Mouse (Mus musculus): ENCODE data around the gene Smap1.
A peak's percentile ranks its signal among the peaks of the same experiment; 100 is the strongest.
"Not testable (repeated sequence)": the region's sequence is repeated elsewhere in the genome, so short reads cannot be mapped to it uniquely, and the experiment has no call there.

The Smap1 gene

DNA sequence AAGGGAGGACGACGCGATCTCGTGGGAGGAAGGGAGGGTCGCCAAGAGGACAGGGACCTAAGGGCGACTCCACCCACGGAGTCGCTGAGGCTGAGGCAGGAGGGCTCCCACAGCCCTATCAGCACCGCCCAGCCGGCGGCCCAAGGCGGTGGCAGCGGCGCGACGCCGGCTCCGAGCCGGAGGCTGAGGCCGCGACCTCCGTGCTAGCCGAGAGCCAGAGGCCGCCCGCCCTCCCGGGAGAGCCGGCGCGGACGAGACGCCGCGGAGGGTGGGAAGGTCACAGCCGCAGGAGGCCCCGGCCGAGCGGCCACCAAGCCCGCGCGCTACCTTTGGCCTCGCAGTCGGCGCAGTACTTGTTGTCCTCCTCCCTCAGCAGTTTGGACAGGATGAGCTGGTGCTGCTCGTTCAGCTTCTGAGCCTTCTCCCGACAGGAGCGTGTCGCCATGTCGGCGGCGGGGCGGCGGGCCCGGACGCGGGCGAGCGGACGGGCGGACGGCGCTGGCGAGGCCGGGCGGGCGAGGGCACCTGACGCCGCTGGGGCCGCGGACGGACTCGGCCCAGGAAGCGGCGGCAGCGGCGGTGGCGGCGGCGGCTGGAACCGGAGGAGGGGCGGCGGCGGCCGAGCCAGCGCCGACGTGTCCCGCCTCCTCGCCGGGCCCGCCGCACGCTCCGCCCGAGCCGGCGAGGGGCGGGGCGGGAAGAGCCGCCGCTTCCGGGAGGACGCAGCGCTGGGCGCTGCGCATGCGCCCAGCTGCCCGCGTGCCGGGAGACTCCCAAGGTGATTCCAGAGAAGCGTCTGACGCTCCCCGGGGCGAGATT, at the start of gene Smap1:
Gene Smap1, minus strand, starts transcription at position 607 of the 819 bp plus-strand sequence.
- peak in 1 of 2 experiments; percentile 66 for DNase-seq (ENCODE audit: low spot score in 2 of 2)

DNA sequence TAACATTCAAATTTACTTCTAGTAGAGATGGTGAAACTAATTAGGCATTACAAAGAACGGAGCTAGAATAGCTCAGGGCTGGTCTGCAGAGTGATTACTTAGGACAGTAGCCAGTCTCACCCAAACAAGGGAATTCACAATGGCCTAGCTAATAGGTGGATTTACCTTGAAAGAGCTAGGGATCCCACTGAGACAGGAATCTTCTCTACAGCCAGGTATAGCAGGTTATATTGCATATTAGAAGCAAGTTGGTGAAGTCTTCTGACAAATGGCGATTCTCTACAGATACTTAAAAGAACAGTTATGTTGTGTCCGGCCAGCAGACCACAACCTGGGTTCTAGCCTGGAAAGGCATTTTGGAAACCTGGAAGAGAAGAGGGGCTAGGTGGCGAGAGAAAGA, 49.0 kb upstream of the Smap1 start:
- not testable (repeated sequence) for DNase-seq (ENCODE audit: low spot score in 2 of 2)

DNA sequence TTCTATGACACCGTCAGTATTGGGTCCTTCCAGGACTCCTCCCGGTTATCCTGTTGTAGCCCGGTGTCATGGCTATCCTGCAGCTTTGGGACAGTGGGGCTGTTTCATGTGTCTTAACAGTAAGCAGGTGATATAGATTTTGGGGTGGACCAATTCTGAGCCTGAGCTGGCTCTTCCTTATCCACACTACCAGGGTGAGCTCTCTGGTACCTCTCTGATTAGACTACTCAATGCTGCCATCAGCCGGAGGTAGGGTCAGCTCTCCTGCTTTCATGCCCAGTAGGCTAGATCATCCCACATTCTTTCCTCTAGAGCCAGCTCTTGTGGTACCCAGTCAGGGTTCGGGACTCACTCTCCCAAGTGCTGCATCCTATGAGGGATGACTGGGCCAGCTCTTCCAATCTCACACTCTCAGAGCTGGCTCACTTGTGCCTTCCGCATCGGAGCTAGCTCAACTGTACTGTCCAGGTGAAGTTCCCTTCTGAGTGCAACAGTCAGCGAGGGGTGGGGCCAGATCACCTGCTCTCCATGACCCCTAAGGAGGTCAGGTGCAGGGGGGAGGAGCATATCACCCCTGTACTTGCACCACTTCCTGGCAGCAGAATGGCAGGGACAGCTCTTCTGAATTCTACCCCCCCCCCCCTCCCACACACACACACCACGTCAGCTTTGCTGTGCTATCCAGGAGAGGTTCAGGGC, 46.1 kb upstream of the Smap1 start:
- no peak for DNase-seq (ENCODE audit: low spot score in 2 of 2)

DNA sequence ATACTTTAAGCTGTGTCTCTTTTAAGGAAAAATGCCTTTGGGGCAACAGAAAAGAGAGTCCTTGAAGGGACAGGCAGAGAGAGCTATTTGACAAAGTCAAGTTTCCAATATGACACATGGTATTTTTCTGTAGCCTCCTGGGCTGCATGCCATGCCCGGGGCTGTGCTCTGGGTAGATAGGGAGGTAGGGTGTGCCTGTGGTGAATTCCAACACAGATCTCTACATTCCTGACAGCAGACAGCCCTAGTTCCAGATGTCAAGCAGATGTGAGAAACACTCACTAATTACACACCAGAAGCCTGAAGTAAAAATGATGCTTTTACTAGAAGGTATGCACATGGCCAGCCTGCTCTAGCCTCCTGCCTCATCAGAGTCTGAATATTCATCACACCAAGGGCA, 44.1 kb upstream of the Smap1 start:
- no peak for DNase-seq (ENCODE audit: low spot score in 2 of 2)

- no peak for DNase-seq (ENCODE audit: low spot score in 2 of 2)
These were observed 37.3 kb upstream of the Smap1 start for GRCm38 (mm10) chr1:23959415-23959732.

DNA sequence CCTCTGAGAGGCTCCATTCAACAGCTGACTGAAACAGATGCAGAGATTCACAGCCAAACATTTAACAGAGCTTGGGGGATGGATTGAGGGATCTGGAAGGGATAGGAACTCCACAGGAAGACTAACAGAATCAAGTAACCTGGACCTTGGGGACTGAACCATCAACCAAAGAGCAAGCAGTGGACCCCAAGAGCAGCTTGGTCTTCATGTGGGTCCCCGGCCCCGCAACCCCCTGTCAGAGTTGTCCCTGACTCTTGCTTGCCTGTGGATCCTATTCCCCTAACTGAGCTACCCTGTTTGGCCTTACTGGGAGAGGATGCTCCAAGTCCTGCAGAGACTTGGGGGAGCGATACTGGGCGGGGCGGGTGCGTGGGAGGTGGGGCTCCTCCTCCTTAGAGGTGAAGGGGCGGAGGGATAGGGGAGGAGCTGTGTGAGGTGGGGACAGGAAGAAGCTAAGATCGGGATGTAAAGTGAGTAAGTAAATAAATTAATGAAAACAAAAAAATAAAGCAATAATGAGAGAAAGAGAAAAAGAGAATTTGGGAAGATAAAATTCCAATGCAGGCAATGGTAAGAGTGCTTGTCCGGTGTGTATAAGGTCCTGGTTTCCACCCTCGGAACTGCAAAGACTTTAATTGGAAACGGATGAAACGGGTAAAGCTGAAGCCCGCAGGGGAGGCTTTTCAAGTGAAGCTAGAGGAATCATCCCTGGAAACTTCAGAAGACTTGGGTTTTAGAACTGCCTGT, 36.7 kb upstream of the Smap1 start:
- DNase-seq (ENCODE audit: low spot score in 2 of 2) = no peak

GRCm38 (mm10) chr1:23958101-23958500, 36.0 kb upstream of the Smap1 start:
- no peak for DNase-seq (ENCODE audit: low spot score in 2 of 2)

GRCm38 (mm10) chr1:23955539-23955938, 33.4 kb upstream of the Smap1 start:
- DNase-seq (ENCODE audit: low spot score in 2 of 2) = no peak

DNA sequence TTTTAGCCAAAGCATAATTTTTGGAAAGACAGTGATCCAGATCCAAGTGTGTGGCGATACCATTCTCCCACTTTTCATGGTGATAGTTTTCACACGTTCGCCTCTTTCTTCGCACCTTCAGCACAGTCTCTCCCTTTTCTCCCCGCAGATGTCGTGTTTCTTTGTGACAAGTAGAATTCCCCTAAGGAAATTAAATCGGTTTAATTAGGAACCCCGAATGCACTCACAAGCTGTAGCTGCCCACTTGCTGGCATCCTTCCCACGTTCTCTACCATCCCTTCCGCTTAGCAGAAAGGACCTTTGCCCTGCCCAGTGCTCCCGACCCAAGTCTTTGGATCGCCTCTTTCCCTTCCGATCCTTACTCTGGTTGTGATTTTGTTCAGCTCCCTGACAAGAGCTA, 31.8 kb upstream of the Smap1 start:
- DNase-seq (ENCODE audit: low spot score in 2 of 2) = peak; percentile 55 to 70

- DNase-seq (ENCODE audit: low spot score in 2 of 2) = no peak
These were observed 26.9 kb upstream of the Smap1 start for GRCm38 (mm10) chr1:23948778-23949699.

DNA sequence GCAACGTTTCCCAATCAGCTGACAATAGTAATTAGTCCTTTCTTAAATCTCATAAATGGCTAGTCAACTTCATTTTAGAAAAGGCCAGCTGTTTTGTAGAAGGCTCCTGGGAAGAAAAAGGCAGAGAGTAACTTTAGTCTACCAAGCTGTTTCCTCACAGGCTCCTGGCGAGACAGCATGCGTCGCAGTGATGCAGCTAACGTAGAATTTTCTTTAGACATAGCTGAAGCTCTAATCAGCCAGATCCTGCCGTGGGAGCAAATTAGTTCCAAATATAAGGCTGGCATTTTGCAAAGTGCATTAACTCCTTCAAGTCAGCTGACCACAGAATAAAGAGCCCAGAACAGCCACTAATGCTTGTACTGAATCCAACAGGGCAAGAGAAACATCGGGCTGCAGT, 26.2 kb upstream of the Smap1 start:
- peak in 1 of 2 experiments; percentile 43 for DNase-seq (ENCODE audit: low spot score in 2 of 2)

- no peak for DNase-seq (ENCODE audit: low spot score in 2 of 2)
These were observed 22.0 kb upstream of the Smap1 start for GRCm38 (mm10) chr1:23944076-23944475.

DNA sequence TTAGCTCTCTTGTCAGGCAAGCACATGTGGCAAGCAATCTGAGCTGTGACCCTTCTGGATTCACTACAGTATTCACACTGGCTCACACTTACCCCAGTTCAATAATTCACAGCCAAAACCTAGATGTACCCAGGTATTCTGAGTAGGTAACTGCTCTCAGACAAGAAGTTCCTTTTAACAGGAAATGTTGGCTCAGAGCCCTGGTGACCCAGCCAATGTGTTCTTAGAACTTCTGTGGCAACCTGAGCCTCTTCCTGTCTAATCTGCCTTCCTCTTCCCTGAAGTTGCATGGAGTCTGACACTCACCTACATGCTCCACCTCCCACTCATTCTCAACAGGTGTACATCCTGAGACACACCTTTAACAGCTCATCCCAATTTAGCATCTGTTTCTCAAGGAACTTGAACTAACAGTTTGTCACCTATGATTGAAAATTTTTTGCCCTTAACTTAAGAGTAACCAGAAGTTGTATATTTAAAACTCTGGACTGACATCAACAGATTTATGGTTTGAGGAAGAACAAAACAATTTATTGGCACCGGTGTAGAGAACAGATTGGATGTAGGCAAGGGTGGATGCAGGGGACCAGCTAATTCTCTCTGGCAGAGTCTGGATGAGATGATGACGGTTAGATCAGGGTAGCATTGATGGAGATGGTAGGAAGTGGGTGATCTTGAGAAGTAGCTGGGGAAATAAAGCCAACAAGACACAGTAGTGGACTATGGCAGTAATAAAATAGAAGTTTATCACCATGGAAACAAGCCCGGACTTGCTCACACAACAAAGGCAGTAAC, 21.2 kb upstream of the Smap1 start:
- no peak for DNase-seq (ENCODE audit: low spot score in 2 of 2)

DNA sequence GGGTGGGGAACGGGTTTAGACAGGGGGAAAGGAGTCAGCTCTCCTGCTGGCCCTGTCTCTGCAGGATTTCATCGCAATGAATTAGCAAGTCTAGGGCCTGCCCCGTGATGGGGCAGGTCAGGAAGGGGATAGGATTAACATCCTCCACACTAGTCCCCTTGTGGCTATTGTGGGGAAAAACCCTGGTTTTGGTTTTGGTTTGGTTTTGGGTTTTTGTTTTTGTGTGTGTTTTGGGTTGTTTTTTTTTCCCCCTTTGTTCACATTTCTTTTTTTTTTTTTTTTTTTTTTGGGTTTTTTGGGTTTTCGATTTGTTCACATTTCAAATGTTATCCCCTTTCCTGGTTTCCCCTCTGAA, 13.3 kb upstream of the Smap1 start:
- no peak for DNase-seq (ENCODE audit: low spot score in 2 of 2)

GRCm38 (mm10) chr1:23934669-23935407, 12.7 kb upstream of the Smap1 start:
- DNase-seq (ENCODE audit: low spot score in 2 of 2) = peak in 1 of 2 experiments; percentile 58

- no peak for DNase-seq (ENCODE audit: low spot score in 2 of 2)
These were observed 7.3 kb upstream of the Smap1 start for GRCm38 (mm10) chr1:23929410-23929809.

GRCm38 (mm10) chr1:23928371-23928770, 6.3 kb upstream of the Smap1 start:
- DNase-seq (ENCODE audit: low spot score in 2 of 2) = no peak

DNA sequence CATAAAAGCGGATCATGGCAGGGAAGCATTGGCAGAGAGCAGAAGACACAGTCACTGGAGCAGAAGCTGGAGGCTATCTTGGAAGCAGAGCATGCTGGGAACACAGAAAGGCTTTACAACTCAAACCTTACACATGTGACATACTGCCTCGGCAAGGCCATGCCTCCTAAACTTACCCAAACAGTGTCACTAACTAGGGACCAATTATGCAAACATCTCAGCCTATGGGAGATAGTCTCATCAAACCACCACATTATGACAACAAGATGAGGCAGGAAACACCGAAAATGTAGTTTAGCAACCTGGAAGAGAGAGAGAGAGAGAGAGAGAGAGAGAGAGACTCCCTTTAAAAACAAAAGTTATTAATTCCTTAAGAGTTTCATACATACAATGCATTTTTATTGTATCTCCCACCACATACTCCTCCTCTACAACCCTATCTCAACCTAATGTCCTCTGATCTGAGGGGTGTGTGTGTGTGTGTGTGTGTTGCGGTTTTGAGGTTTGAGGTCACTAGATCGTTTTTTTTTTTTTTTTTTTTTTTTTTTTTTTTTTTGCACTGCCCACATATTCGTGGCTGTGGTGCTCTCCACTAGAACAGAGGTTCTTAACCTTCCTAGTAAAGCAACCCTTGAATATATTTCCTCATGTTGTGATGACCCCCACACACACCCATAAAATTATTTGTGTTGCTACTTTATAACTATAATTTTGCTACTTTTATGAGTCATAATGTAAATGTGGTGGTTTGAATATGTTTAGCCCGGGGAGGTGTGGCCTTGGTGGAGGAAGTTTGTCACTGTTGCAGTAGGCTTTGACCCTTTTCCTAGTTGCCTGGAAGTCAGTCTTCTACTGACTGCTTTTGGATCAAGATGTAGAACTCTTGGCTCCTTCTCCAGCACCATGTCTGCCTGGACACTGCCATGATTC, 1.9 kb upstream of the Smap1 start:
- no peak for DNase-seq (ENCODE audit: low spot score in 2 of 2)

- DNase-seq (ENCODE audit: low spot score in 2 of 2) = no peak
These were observed 390 bp upstream of the Smap1 start for GRCm38 (mm10) chr1:23922530-23922884.

All from left cerebral cortex, adult 9 months (tissue).